Mouse (Mus musculus) midbrain, embryonic 11.5 days (tissue): ENCODE measurements around the gene Cnnm2. TPM values are rescaled to one million over a fixed set of nuclear protein-coding genes. Genes with fewer than 3 reads are reported as not detected.

Experiments
- ATAC-seq: fragments of 200-750 bp; cut with Nextera tagmentation; 2 replicates; pipeline ENCODE4 v1.8.0; 2017; ENCODE audit warnings: moderate TSS enrichment, moderate library complexity; ENCODE audit not compliant: low FRiP score
- DNase-seq: peaks from one replicate; pipeline ENCODE4 v3.0.0; 2015; ENCODE audit warnings: low spot score; ENCODE audit errors: missing footprints
- H3K27ac ChIP-seq: fragments of 300-500 bp; sonication (generic); 2 replicates; pipeline ENCODE4 v1.5.1; 2014; ENCODE audit warnings: low read depth, low read length
- H3K27me3 ChIP-seq: fragments of 300-500 bp; sonication (generic); 2 replicates; pipeline ENCODE4 v1.6.1; 2014; ENCODE audit warnings: mild to moderate bottlenecking, low read length, moderate library complexity, mixed read lengths; ENCODE audit not compliant: control insufficient read depth, insufficient read depth
- H3K36me3 ChIP-seq: fragments of 300-500 bp; sonication (generic); 2 replicates; pipeline ENCODE4 v1.6.1; 2014; ENCODE audit warnings: mild to moderate bottlenecking, low read length, moderate library complexity, mixed read lengths; ENCODE audit not compliant: control insufficient read depth, insufficient read depth
- H3K4me1 ChIP-seq: fragments of 300-500 bp; sonication (generic); 2 replicates; pipeline ENCODE4 v1.6.1; 2014; ENCODE audit warnings: low read length; ENCODE audit not compliant: control insufficient read depth, insufficient read depth
- H3K4me2 ChIP-seq: fragments of 300-500 bp; sonication (generic); 2 replicates; pipeline ENCODE4 v1.6.1; 2014; ENCODE audit warnings: mild to moderate bottlenecking, moderate library complexity
- H3K4me3 ChIP-seq: fragments of 300-500 bp; sonication (generic); 2 replicates; pipeline ENCODE4 v1.5.1; 2014; ENCODE audit warnings: low read depth, low read length
- H3K9ac ChIP-seq: fragments of 300-500 bp; sonication (generic); 2 replicates; pipeline ENCODE4 v1.6.1; 2014; ENCODE audit warnings: low read length
- H3K9me3 ChIP-seq: fragments of 300-500 bp; sonication (generic); 2 replicates; pipeline ENCODE4 v1.6.1; 2016; ENCODE audit warnings: low read length; ENCODE audit not compliant: control insufficient read depth
- WGBS: fragments of 180-500 bp; shearing (Covaris S2); extraction: QIAGEN DNeasy Blood & Tissue Kit; methylation state at CpG from one replicate; pipeline ENCODE4 v1.1.7; 2014; 5-methylcytosine and 5-hydroxymethylcytosine counted together
- polyA plus RNA-seq: library from polyadenylated mRNA; unstranded; fragments of >200 nt; fragmentation: Nextera tagmentation; extraction: Ambion mirVana; gene quantifications from 2 replicates; pipeline ENCODE4 v1.2.1, GENCODE M21; 2014

Gene Cnnm2
- polyA plus RNA-seq, 1 experiment from 2014 or later, result 4.5 TPM

GRCm38 (mm10) chr19:46915406-46916080 is 154.1 kb downstream of the Cnnm2 start:
- Histone ChIP-seq H3K9me3 (no peaks in the 10 kb centered on the region), H3K27me3 (no peaks in the 10 kb centered on the region), H3K4me3 (no peak overlapping the region), H3K27ac (no peak overlapping the region), H3K4me2 (no peak overlapping the region), H3K4me1 (no peaks in the 10 kb centered on the region), H3K36me3 (no peaks in the 10 kb centered on the region), H3K9ac (no peak overlapping the region)
- DNase-seq (no peak), ATAC-seq (no peak)
- 65% methylated on average over 9 of the region's 9 CpGs for WGBS

GRCm38 (mm10) chr19:46920571-46920970 is 159.2 kb downstream of the Cnnm2 start:
- H3K4me3 ChIP-seq, result no peak overlapping the region
- H3K9ac ChIP-seq, result no peak overlapping the region
- WGBS, result 94% methylated on average over 6 of the region's 6 CpGs
- H3K4me2 ChIP-seq, result no peak overlapping the region
- no peak for ATAC-seq
- H3K9me3 ChIP-seq, result no peaks in the 10 kb centered on the region
- H3K27ac ChIP-seq, result no peak overlapping the region
- H3K36me3 ChIP-seq, result no peaks in the 10 kb centered on the region
- no peaks in the 10 kb centered on the region for H3K27me3 ChIP-seq
- no peaks in the 10 kb centered on the region for H3K4me1 ChIP-seq
- DNase-seq, result no peak

GRCm38 (mm10) chr19:46926357-46926756 is 165.0 kb downstream of the Cnnm2 start:
- DNase-seq, result no peak
- H3K4me2 ChIP-seq, result no peak overlapping the region

GRCm38 (mm10) chr19:46926951-46927350 is 165.6 kb downstream of the Cnnm2 start:
- Histone ChIP-seq H3K4me1 (no peaks in the 10 kb centered on the region), H3K4me2 (no peak overlapping the region), H3K4me3 (no peak overlapping the region), H3K9me3 (no peaks in the 10 kb centered on the region), H3K9ac (no peak overlapping the region), H3K27ac (no peak overlapping the region), H3K36me3 (no peaks in the 10 kb centered on the region), H3K27me3 (no peaks in the 10 kb centered on the region)
- 61% methylated on average over 5 of the region's 5 CpGs for WGBS
- ATAC-seq (no peak), DNase-seq (no peak)

More at GRCm38 (mm10) chr19:46926357-46926756, 165.0 kb downstream of the Cnnm2 start:
- Histone ChIP-seq H3K4me3 (no peak overlapping the region), H3K27ac (no peak overlapping the region), H3K9me3 (no peaks in the 10 kb centered on the region), H3K27me3 (no peaks in the 10 kb centered on the region), H3K9ac (no peak overlapping the region), H3K36me3 (no peaks in the 10 kb centered on the region), H3K4me1 (no peaks in the 10 kb centered on the region)
- 59% methylated on average over 4 of the region's 4 CpGs for WGBS
- no peak for ATAC-seq

- no peak overlapping the region for H3K9ac ChIP-seq
- H3K27me3 ChIP-seq, result no peaks in the 10 kb centered on the region
- no peak overlapping the region for H3K27ac ChIP-seq
- ATAC-seq (no peak), DNase-seq (no peak)
- H3K4me1 ChIP-seq, result no peaks in the 10 kb centered on the region
- H3K4me3 ChIP-seq, result no peak overlapping the region
- H3K36me3 ChIP-seq, result no peaks in the 10 kb centered on the region
- 82% methylated on average over 4 of the region's 4 CpGs for WGBS
- no peak overlapping the region for H3K4me2 ChIP-seq
- no peaks in the 10 kb centered on the region for H3K9me3 ChIP-seq
Measured at GRCm38 (mm10) chr19:46928136-46928535, 166.7 kb downstream of the Cnnm2 start.

GRCm38 (mm10) chr19:46929044-46929587 is 167.7 kb downstream of the Cnnm2 start:
- no peak overlapping the region for H3K4me2 ChIP-seq
- H3K4me1 ChIP-seq, result no peaks in the 10 kb centered on the region
- H3K27ac ChIP-seq, result no peak overlapping the region
- no peak overlapping the region for H3K9ac ChIP-seq
- no peaks in the 10 kb centered on the region for H3K27me3 ChIP-seq
- H3K4me3 ChIP-seq, result no peak overlapping the region
- DNase-seq (no peak), ATAC-seq (no peak)
- H3K36me3 ChIP-seq, result no peaks in the 10 kb centered on the region
- no peaks in the 10 kb centered on the region for H3K9me3 ChIP-seq
- WGBS, result 85% methylated on average over 6 of the region's 6 CpGs

Other genes with a start within 250 kb of the Cnnm2 start
- 155 and 160 TPM in 2 replicates for gene Arl3, start 188.4 kb upstream of the Cnnm2 start, polyA plus RNA-seq
- gene Sfxn2, start 188.2 kb upstream of the Cnnm2 start, polyA plus RNA-seq, result 12.1 and 12.7 TPM in 2 replicates
- gene Wbp1l, start 162.5 kb upstream of the Cnnm2 start, polyA plus RNA-seq, result 29.0 and 30.3 TPM in 2 replicates
- not detected in 2 replicates for gene Cyp17a1, start 88.4 kb upstream of the Cnnm2 start, polyA plus RNA-seq
- 15.3 and 16.2 TPM in 2 replicates for gene Borcs7, start 71.7 kb upstream of the Cnnm2 start, polyA plus RNA-seq
- 33.8 and 37.6 TPM in 2 replicates for gene As3mt, start 54.1 kb upstream of the Cnnm2 start, polyA plus RNA-seq